Comparison of ENCODE assay signal across 13 mouse cellular contexts in genomic region chr7:24636264-24636663, GRCm38 (mm10). TPM values are rescaled to one million over a fixed set of nuclear protein-coding genes. Genes with fewer than 3 reads are reported as not detected.
DNase-seq lines count a peak whose midpoint lies in the region; ATAC-seq and TF ChIP-seq lines count a peak whose summit lies in the region.
"Had no signal": no experiment of that assay in that cellular context is flagged by ENCODE, and none has a peak within 500 bp of the region (broad histone marks: within the 10 kb centered on the region; RNA-seq: fewer than 3 reads in every experiment).

Lypd3 (plus strand) TSS chr7:24636550.

- peaks cover 42% of the 10 kb centered on the region for H3K27me3 ChIP-seq in kidney, embryonic 14.5 days (ENCODE audit: control insufficient read depth, insufficient read depth, low read length)
- H3K27me3 ChIP-seq in embryonic facial prominence, embryonic 11.5 days (ENCODE audit: control insufficient read depth, insufficient read depth, low read length): peaks cover 46% of the 10 kb centered on the region
- H3K27me3 ChIP-seq in hindbrain, postnatal 0 days (ENCODE audit: insufficient read depth, low read length): peaks cover 24% of the 10 kb centered on the region
- H3K27me3 ChIP-seq in midbrain, embryonic 15.5 days (replicated peaks): peaks cover 48% of the 10 kb centered on the region

- intact Hi-C loops in left cerebral cortex, postnatal 14 days (cut with DNase I): no loop called here

- WGBS in kidney, embryonic 14.5 days: 10% methylated on average over 15 of the region's 15 CpGs
- 14% methylated on average over 15 of the region's 15 CpGs for WGBS in embryonic facial prominence, embryonic 11.5 days
- 22% methylated on average over 15 of the region's 15 CpGs for WGBS in hindbrain, postnatal 0 days
- WGBS in midbrain, embryonic 15.5 days: 16% methylated on average over 15 of the region's 15 CpGs

- peak within 1 kb of the TSS; percentile 42; the same call in 1 of the 2 replicates for H3K4me3 ChIP-seq in kidney, embryonic 14.5 days (ENCODE audit: low read length)
- H3K4me3 ChIP-seq in embryonic facial prominence, embryonic 11.5 days (ENCODE audit: low read depth, low read length): peak within 1 kb of the TSS; percentile 18; the same call in 1 of the 2 replicates
- H3K4me3 ChIP-seq in hindbrain, postnatal 0 days (ENCODE audit: low read length): peak within 1 kb of the TSS; percentile 6; the same call in 1 of the 2 replicates
- H3K4me3 ChIP-seq in midbrain, embryonic 15.5 days: peak within 1 kb of the TSS; percentile 17; the same call in 1 of the 2 replicates

- no peaks in the 10 kb centered on the region for H3K36me3 ChIP-seq in kidney, embryonic 14.5 days (ENCODE audit: control insufficient read depth, insufficient read depth, low read length)
- no peaks in the 10 kb centered on the region for H3K36me3 ChIP-seq in embryonic facial prominence, embryonic 11.5 days (replicated peaks; ENCODE audit: control insufficient read depth, insufficient read depth, low read depth, low read length)
- H3K36me3 ChIP-seq in hindbrain, postnatal 0 days (ENCODE audit: insufficient read depth, low read length): no peaks in the 10 kb centered on the region
- H3K36me3 ChIP-seq in midbrain, embryonic 15.5 days (replicated peaks): no peaks in the 10 kb centered on the region

- H3K9ac ChIP-seq in kidney, embryonic 14.5 days (ENCODE audit: low read depth, low read length): no peak within 1 kb of the TSS
- H3K9ac ChIP-seq in embryonic facial prominence, embryonic 11.5 days (replicated peaks; ENCODE audit: low read length): no peak within 1 kb of the TSS
- no peak within 1 kb of the TSS for H3K9ac ChIP-seq in hindbrain, postnatal 0 days (replicated peaks; ENCODE audit: low read length)
- no peak within 1 kb of the TSS for H3K9ac ChIP-seq in midbrain, embryonic 15.5 days

- no peaks in the 10 kb centered on the region for H3K9me3 ChIP-seq in kidney, embryonic 14.5 days (ENCODE audit: control insufficient read depth, low read length)
- no peaks in the 10 kb centered on the region for H3K9me3 ChIP-seq in embryonic facial prominence, embryonic 11.5 days (replicated peaks; ENCODE audit: control insufficient read depth, low read length)
- H3K9me3 ChIP-seq in hindbrain, postnatal 0 days (ENCODE audit: low read length): no peaks in the 10 kb centered on the region
- no peaks in the 10 kb centered on the region for H3K9me3 ChIP-seq in midbrain, embryonic 15.5 days
- H3K9me3 ChIP-seq: megakaryocyte, embryonic 14.5 days had no signal

- no peak within 1 kb of the TSS for H3K27ac ChIP-seq in kidney, embryonic 14.5 days (ENCODE audit: low read depth, low read length)
- H3K27ac ChIP-seq in embryonic facial prominence, embryonic 11.5 days (replicated peaks; ENCODE audit: low read depth, low read length): no peak within 1 kb of the TSS
- H3K27ac ChIP-seq in hindbrain, postnatal 0 days: no peak within 1 kb of the TSS
- H3K27ac ChIP-seq in midbrain, embryonic 15.5 days: no peak within 1 kb of the TSS

- TF ChIP-seq CTCF in hindbrain, postnatal 0 days (IDR thresholded peaks at IDR 0.05; ENCODE audit: low read depth): no peak

- no peak for DNase-seq in kidney, adult 11 months
- no peak for DNase-seq in embryonic facial prominence, embryonic 11.5 days (ENCODE audit: low spot score)
- DNase-seq in hindbrain, postnatal 0 days (ENCODE audit: low spot score): no peak
- DNase-seq in left cerebral cortex, postnatal 14 days (ENCODE audit: low spot score in 2 of 2): no peak
- no peak for DNase-seq in embryo, embryonic 11 days
- DNase-seq in kidney, postnatal 4 days: no peak
- DNase-seq: gastrocnemius, postnatal 10 days had no signal

- peaks cover 7% of the 10 kb centered on the region for H3K4me1 ChIP-seq in kidney, embryonic 14.5 days (ENCODE audit: control insufficient read depth, insufficient read depth, low read length)
- H3K4me1 ChIP-seq in embryonic facial prominence, embryonic 11.5 days (ENCODE audit: control insufficient read depth, insufficient read depth, low read length): peaks cover 3% of the 10 kb centered on the region; the same call in 1 of the 2 replicates
- H3K4me1 ChIP-seq in hindbrain, postnatal 0 days (ENCODE audit: insufficient read depth, low read length): peaks cover 6% of the 10 kb centered on the region; the same call in 1 of the 2 replicates
- peaks cover 17% of the 10 kb centered on the region for H3K4me1 ChIP-seq in midbrain, embryonic 15.5 days

- H3K4me2 ChIP-seq in kidney, embryonic 14.5 days (replicated peaks; ENCODE audit: low read depth, low read length): peak within 1 kb of the TSS; percentile 19; the same call in 1 of the 2 replicates
- H3K4me2 ChIP-seq in embryonic facial prominence, embryonic 11.5 days (ENCODE audit: low read depth, low read length): peak within 1 kb of the TSS; percentile 29
- H3K4me2 ChIP-seq in hindbrain, postnatal 0 days (ENCODE audit: low read depth, low read length): 0 out of 2 replicates have a peak within 1 kb of the TSS, but pooled peaks have one; percentile 23
- peak within 1 kb of the TSS; percentile 84 for H3K4me2 ChIP-seq in midbrain, embryonic 15.5 days

- no peak for ATAC-seq in kidney, embryonic 14.5 days (ENCODE audit: low FRiP score, low TSS enrichment)
- ATAC-seq in embryonic facial prominence, embryonic 11.5 days (replicated peaks; ENCODE audit: insufficient number of reproducible peaks, low FRiP score, low TSS enrichment, low read depth): no peak; the same call in 1 of the 2 replicates
- ATAC-seq in hindbrain, postnatal 0 days: no peak
- ATAC-seq in midbrain, embryonic 15.5 days (replicated peaks): no peak
- ATAC-seq: inflammation-experienced regulatory T-cells, adult 6 months had no signal

RNA-seq across cellular contexts. Expression of gene Lypd3, which starts in this region (rescaled TPM):
- 0.27 and 0.76 TPM in 2 replicates for polyA plus RNA-seq in kidney, embryonic 14.5 days (2014; fragmentation: Nextera tagmentation; extraction: Ambion mirVana)
- polyA plus RNA-seq in embryonic facial prominence, embryonic 11.5 days (2014; fragmentation: Nextera tagmentation; extraction: Ambion mirVana): 2.0 and 2.1 TPM in 2 replicates
- 1.3 and 1.4 TPM in 2 replicates for total RNA-seq in hindbrain, postnatal 0 days (2014; rRNA removed)
- 1.2 and 1.3 TPM in 2 replicates for polyA plus RNA-seq in hindbrain, postnatal 0 days (2015; fragmentation: Nextera tagmentation; extraction: Ambion mirVana)
- polyA plus RNA-seq in midbrain, embryonic 15.5 days (2015; fragmentation: Nextera tagmentation; extraction: Ambion mirVana): 0.31 and 0.49 TPM in 2 replicates
- under 1 TPM; 0.48 to 0.53 TPM for total RNA-seq in left cerebral cortex, postnatal 14 days (2021)
- total RNA-seq: gastrocnemius, postnatal 10 days had no signal
- polyA plus RNA-seq: C2C12; cortical plate, adult 2 months; inflammation-experienced regulatory T-cells, adult 6 months had no signal

Comparison
In these comparisons a context has a peak if more than half of its experiments do, and no peak if none do; other contexts are left out.
1. H3K4me2 ChIP-seq: peak in every context shown above with its lines; median percentile 84 in midbrain, embryonic 15.5 days; 29 in embryonic facial prominence, embryonic 11.5 days; 23 in hindbrain, postnatal 0 days; 19 in kidney, embryonic 14.5 days.